11 mouse cellular contexts compared by ENCODE assay signal in genomic region chr6:138143450-138143849, GRCm38 (mm10). TPM values are rescaled to one million over a fixed set of nuclear protein-coding genes. Genes with fewer than 3 reads are reported as not detected.
DNase-seq lines count a peak whose midpoint lies in the region; ATAC-seq and TF ChIP-seq lines count a peak whose summit lies in the region.
"Had no signal": no experiment of that assay in that cellular context is flagged by ENCODE, and none has a peak within 500 bp of the region (broad histone marks: within the 10 kb centered on the region; RNA-seq: fewer than 3 reads in every experiment).

No protein-coding gene starts in this region.

- H3K27ac ChIP-seq in liver, postnatal 0 days (ENCODE audit: low read depth) = peak overlapping the region; percentile 98
- H3K27ac ChIP-seq: hindbrain, embryonic 14.5 days had no signal

- no peak for ATAC-seq in liver, postnatal 0 days
- ATAC-seq in CD4-positive, CD25-positive, alpha-beta regulatory T cell, adult 4 months = no peak
- ATAC-seq in inflammation-experienced regulatory T-cells, adult 6 months = no peak

- peak; percentile 21 for DNase-seq in NIH3T3 (ENCODE audit: low read depth)
- DNase-seq in adrenal gland, adult 8-10 months = peak; percentile 48
- peak; percentile 42 for DNase-seq in kidney, adult 9 months
- peak; percentile 55 for DNase-seq in liver, postnatal 0 days
- DNase-seq in B cell, adult 2 months = no peak
- no peak for DNase-seq in neural tube, embryonic 10.5 days (ENCODE audit: extremely low spot score, low spot score)
- DNase-seq: gastrocnemius, postnatal 25 days; right cerebral cortex, postnatal 14 days had no signal

- no peak for TF ChIP-seq CTCF in liver, postnatal 0 days (IDR thresholded peaks at IDR 0.05; ENCODE audit: low read depth)

- TF ChIP-seq EP300 in liver, postnatal 0 days (IDR thresholded peaks at IDR 0.05; ENCODE audit: low read depth) = no peak

- H3K27me3 ChIP-seq in liver, postnatal 0 days (ENCODE audit: insufficient read depth, low read length) = no peaks in the 10 kb centered on the region

- peak overlapping the region; percentile 62 for H3K4me3 ChIP-seq in liver, postnatal 0 days (ENCODE audit: low read depth, low read length)

- peaks cover 10% of the 10 kb centered on the region; the same call in 1 of the 2 replicates for H3K4me1 ChIP-seq in liver, postnatal 0 days (ENCODE audit: insufficient read depth)

- peak overlapping the region; percentile 73 for H3K4me2 ChIP-seq in liver, postnatal 0 days (ENCODE audit: low read depth, low read length)
- H3K4me2 ChIP-seq: hindbrain, embryonic 14.5 days had no signal

- 56% methylated on average over 3 of the region's 3 CpGs for WGBS in liver, postnatal 0 days (ENCODE audit: insufficient replicate concordance)

- no peaks in the 10 kb centered on the region for H3K9me3 ChIP-seq in liver, postnatal 0 days (ENCODE audit: low read length)

- peaks cover 10% of the 10 kb centered on the region for H3K36me3 ChIP-seq in liver, postnatal 0 days (replicated peaks; ENCODE audit: insufficient read depth, low read length)

- H3K9ac ChIP-seq in liver, postnatal 0 days (replicated peaks) = peak overlapping the region; percentile 72
- H3K9ac ChIP-seq: hindbrain, embryonic 14.5 days had no signal

RNA-seq across cellular contexts. Expression of gene Mgst1, which starts 3.3 kb away (rescaled TPM):
- 1,000 to 10,000 TPM in 2 of 4 experiments, 100 to 1,000 TPM in 2; 362 to 2,247 (median 1,313) TPM for total RNA-seq in adrenal gland, adult 8-10 months (2022)
- 2,719 and 2,927 TPM in 2 replicates for polyA plus RNA-seq in liver, postnatal 0 days (2015; fragmentation: Nextera tagmentation; extraction: Ambion mirVana)
- under 1 TPM in 1 of 2 experiments, not detected in 1; 0.75 TPM for polyA plus RNA-seq in CD4-positive, CD25-positive, alpha-beta regulatory T cell, adult 4 months (2017; shearing (Covaris generic))
- polyA plus RNA-seq in inflammation-experienced regulatory T-cells, adult 6 months (2017; shearing (Covaris generic)) = 1 to 10 TPM in 1 of 3 experiments, not detected in 2; 1.8 TPM

Comparison
In these comparisons a context has a peak if more than half of its experiments do, and no peak if none do; other contexts are left out.
1. DNase-seq: peak in NIH3T3 (single experiment), adrenal gland, adult 8-10 months (single experiment), kidney, adult 9 months (single experiment) and liver, postnatal 0 days (single experiment); none in B cell, adult 2 months (0 of 2) and neural tube, embryonic 10.5 days (single experiment).
2. RNA of gene Mgst1, which starts 3.3 kb away (polyA plus RNA-seq): 2,719 to 2,927 TPM in liver, postnatal 0 days; 0.75 TPM in CD4-positive, CD25-positive, alpha-beta regulatory T cell, adult 4 months and 1.8 TPM in inflammation-experienced regulatory T-cells, adult 6 months; every median in the first group is over 100 times any median in the second.